In genomic region chr17:78199626-78200560, GRCm38 (mm10) we compare ENCODE assay signal across 8 mouse cellular contexts. TPM values are rescaled to one million over a fixed set of nuclear protein-coding genes. Genes with fewer than 3 reads are reported as not detected.
DNase-seq lines count a peak whose midpoint lies in the region; ATAC-seq lines count a peak whose summit lies in the region.

Crim1 (plus strand) TSS chr17:78200248.

- WGBS in hindbrain, embryonic 16.5 days = under 1% methylated on average over 66 of the region's 90 CpGs

- H3K4me1 ChIP-seq in hindbrain, embryonic 16.5 days (ENCODE audit: control insufficient read depth, insufficient read depth, low read depth, low read length) = peaks cover 10% of the 10 kb centered on the region
- H3K4me1 ChIP-seq in megakaryocyte, embryonic 14.5 days = peaks cover 53% of the 10 kb centered on the region

- no peaks in the 10 kb centered on the region for H3K27me3 ChIP-seq in hindbrain, embryonic 16.5 days (replicated peaks; ENCODE audit: control insufficient read depth, insufficient read depth, low read length)
- peaks cover 23% of the 10 kb centered on the region for H3K27me3 ChIP-seq in megakaryocyte, embryonic 14.5 days (replicated peaks)

- peak; percentile 79 for ATAC-seq in hindbrain, embryonic 16.5 days

- intact Hi-C loops in left cerebral cortex, postnatal 10 days (cut with DNase I) = loop anchor here (5.0 kb wide), 2 partner anchors 257 to 402 kb away; no protein-coding TSS in a partner anchor

- no peaks in the 10 kb centered on the region for H3K36me3 ChIP-seq in hindbrain, embryonic 16.5 days (ENCODE audit: control insufficient read depth, insufficient read depth, low read length)
- no peaks in the 10 kb centered on the region for H3K36me3 ChIP-seq in megakaryocyte, embryonic 14.5 days (replicated peaks; ENCODE audit: low read length)

- H3K9ac ChIP-seq in hindbrain, embryonic 16.5 days (ENCODE audit: low read depth, low read length) = peak within 1 kb of the TSS; percentile 89

- H3K4me2 ChIP-seq in hindbrain, embryonic 16.5 days (ENCODE audit: low read length) = peak within 1 kb of the TSS; percentile 89

- H3K9me3 ChIP-seq in hindbrain, embryonic 16.5 days (ENCODE audit: control insufficient read depth, low read length) = no peaks in the 10 kb centered on the region
- H3K9me3 ChIP-seq in megakaryocyte, embryonic 14.5 days = no peaks in the 10 kb centered on the region

- peak; percentile 57 for DNase-seq in T-cell, adult 2 months (ENCODE audit: low spot score)
- DNase-seq in cerebellum, postnatal 36 days = peak; percentile 67 to 75
- DNase-seq in gastrocnemius, adult 8-10 months (ENCODE audit: low spot score in 2 of 2) = peak; percentile 64 to 76
- peak; percentile 50 to 87 for DNase-seq in left cerebral cortex, postnatal 10 days (ENCODE audit: extremely low spot score in 1 of 2, low spot score in 2 of 2)
- DNase-seq in right cerebral cortex, postnatal 10 days (ENCODE audit: low spot score in 2 of 2) = peak; percentile 76 to 77
- peak; percentile 83 for DNase-seq in urinary bladder, postnatal 14 days (ENCODE audit: low spot score)

- H3K4me3 ChIP-seq in hindbrain, embryonic 16.5 days (ENCODE audit: low read length) = peak within 1 kb of the TSS; percentile 95
- H3K4me3 ChIP-seq in megakaryocyte, embryonic 14.5 days (replicated peaks) = peak within 1 kb of the TSS; percentile 95

- H3K27ac ChIP-seq in hindbrain, embryonic 16.5 days (ENCODE audit: low read depth, low read length) = peak within 1 kb of the TSS; percentile 95

RNA-seq across cellular contexts. Expression of gene Crim1, which starts in this region (rescaled TPM):
- 10 to 100 TPM; 57.1 to 90.0 (median 73.6) TPM for total RNA-seq in gastrocnemius, adult 8-10 months (2022)
- polyA plus RNA-seq in hindbrain, embryonic 16.5 days (2015; fragmentation: Nextera tagmentation; extraction: Ambion mirVana) = 12.6 and 13.4 TPM in 2 replicates
- 10 to 100 TPM; 56.6 to 60.5 TPM for total RNA-seq in left cerebral cortex, postnatal 10 days (2021)
- 3.2 and 6.9 TPM in 2 replicates for polyA plus RNA-seq in megakaryocyte, embryonic 14.5 days (2012; ENCODE audit: insufficient read depth, low replicate concordance)

Comparison
In these comparisons a context has a peak if more than half of its experiments do, and no peak if none do; other contexts are left out.
1. Peak in every context shown above with its lines: DNase-seq, ATAC-seq, H3K4me3 ChIP-seq and H3K27ac ChIP-seq.